Mouse (Mus musculus) hindbrain, embryonic 12.5 days (tissue): ENCODE results near the gene 2310022B05Rik. TPM values are rescaled to one million over a fixed set of nuclear protein-coding genes. Genes with fewer than 3 reads are reported as not detected.
A peak's percentile ranks its signal among the peaks of the same experiment; 100 is the strongest.

ENCODE experiments used
- ATAC-seq: fragments of 200-750 bp; cut with Nextera tagmentation; 2 replicates; pipeline ENCODE4 v1.8.0; 2017; ENCODE audit warnings: moderate TSS enrichment; ENCODE audit not compliant: low FRiP score
- H3K27ac ChIP-seq: fragments of 300-500 bp; sonication (generic); 2 replicates; pipeline ENCODE4 v1.5.1; 2016; ENCODE audit warnings: mild to moderate bottlenecking
- H3K27me3 ChIP-seq: fragments of 300-500 bp; sonication (generic); 2 replicates; pipeline ENCODE4 v1.6.1; 2016; ENCODE audit warnings: mild to moderate bottlenecking
- H3K36me3 ChIP-seq: fragments of 300-500 bp; sonication (generic); 2 replicates; pipeline ENCODE4 v1.6.1; 2016; ENCODE audit warnings: mild to moderate bottlenecking
- H3K4me1 ChIP-seq: fragments of 300-500 bp; sonication (generic); 2 replicates; pipeline ENCODE4 v1.6.1; 2016
- H3K4me2 ChIP-seq: fragments of 300-500 bp; sonication (generic); replicated peaks from 2 replicates; pipeline ENCODE4 v1.6.1; 2016; ENCODE audit warnings: mild to moderate bottlenecking
- H3K4me3 ChIP-seq: fragments of 300-500 bp; sonication (generic); 2 replicates; pipeline ENCODE4 v1.5.1; 2016; ENCODE audit warnings: mild to moderate bottlenecking
- H3K9ac ChIP-seq: fragments of 300-500 bp; sonication (generic); 2 replicates; pipeline ENCODE4 v1.6.1; 2016; ENCODE audit warnings: mild to moderate bottlenecking, moderate library complexity
- H3K9me3 ChIP-seq: fragments of 300-500 bp; sonication (generic); replicated peaks from 2 replicates; pipeline ENCODE4 v1.6.1; 2016; ENCODE audit warnings: mild to moderate bottlenecking
- WGBS: fragments of 180-500 bp; shearing (Covaris S2); methylation state at CpG from one replicate; pipeline ENCODE4 v1.1.7; 2016; 5-methylcytosine and 5-hydroxymethylcytosine counted together
- polyA plus RNA-seq: library from polyadenylated mRNA; unstranded; fragments of >200 nt; fragmentation: Nextera tagmentation; extraction: Ambion mirVana; gene quantifications from 2 replicates; pipeline ENCODE4 v1.2.1, GENCODE M21; 2016

Gene 2310022B05Rik
- polyA plus RNA-seq, 1 experiment from 2014 or later: 26.6 TPM

GRCm38 (mm10) chr8:124657961-124658360 is 5.2 kb downstream of the 2310022B05Rik start:
- Histone ChIP-seq H3K4me1 (peaks cover 55% of the 10 kb centered on the region), H3K9ac (no peak overlapping the region), H3K9me3 (no peaks in the 10 kb centered on the region), H3K4me3 (no peak overlapping the region), H3K27ac (peak overlapping the region; percentile 58), H3K4me2 (no peak overlapping the region), H3K27me3 (no peaks in the 10 kb centered on the region), H3K36me3 (peaks cover 9% of the 10 kb centered on the region; the same call in 1 of the 2 replicates)
- 81% methylated on average over 7 of the region's 7 CpGs for WGBS
- peak; percentile 3; the same call in 1 of the 2 replicates for ATAC-seq

- ATAC-seq: no peak
- 0 out of 2 replicates have a peak overlapping the region, but pooled peaks have one; percentile 19 for H3K9ac ChIP-seq
- H3K4me1 ChIP-seq: peaks cover 28% of the 10 kb centered on the region
- H3K36me3 ChIP-seq: peaks cover 21% of the 10 kb centered on the region
- no peaks in the 10 kb centered on the region for H3K27me3 ChIP-seq
- H3K9me3 ChIP-seq: no peaks in the 10 kb centered on the region
- no peak overlapping the region for H3K4me2 ChIP-seq
- 65% methylated on average over 28 of the region's 28 CpGs for WGBS
- no peak overlapping the region for H3K27ac ChIP-seq
- no peak overlapping the region for H3K4me3 ChIP-seq
Observed at GRCm38 (mm10) chr8:124653568-124654475, 9.3 kb downstream of the 2310022B05Rik start.

- no peak for ATAC-seq
- peaks cover 21% of the 10 kb centered on the region for H3K36me3 ChIP-seq
- no peaks in the 10 kb centered on the region for H3K27me3 ChIP-seq
- H3K4me3 ChIP-seq: no peak overlapping the region
- H3K9ac ChIP-seq: no peak overlapping the region
- H3K9me3 ChIP-seq: no peaks in the 10 kb centered on the region
- H3K4me1 ChIP-seq: peaks cover 31% of the 10 kb centered on the region
- no peak overlapping the region for H3K4me2 ChIP-seq
- H3K27ac ChIP-seq: peak overlapping the region; percentile 40; the same call in 1 of the 2 replicates
- 40% methylated on average over 4 of the region's 4 CpGs for WGBS
Observed at GRCm38 (mm10) chr8:124652546-124652945, 10.6 kb downstream of the 2310022B05Rik start.

- no peaks in the 10 kb centered on the region for H3K27me3 ChIP-seq
- H3K4me2 ChIP-seq: no peak overlapping the region
- H3K4me1 ChIP-seq: peaks cover 31% of the 10 kb centered on the region
- H3K9ac ChIP-seq: no peak overlapping the region
- H3K4me3 ChIP-seq: no peak overlapping the region
- no peaks in the 10 kb centered on the region for H3K9me3 ChIP-seq
- H3K27ac ChIP-seq: no peak overlapping the region
- H3K36me3 ChIP-seq: peaks cover 19% of the 10 kb centered on the region
- WGBS: 87% methylated on average over 20 of the region's 20 CpGs
- ATAC-seq: no peak
Observed at GRCm38 (mm10) chr8:124651776-124652175, 11.4 kb downstream of the 2310022B05Rik start.

GRCm38 (mm10) chr8:124648311-124648710 is 14.9 kb downstream of the 2310022B05Rik start:
- Histone ChIP-seq H3K4me2 (no peak overlapping the region), H3K27me3 (no peaks in the 10 kb centered on the region), H3K9ac (no peak overlapping the region), H3K9me3 (no peaks in the 10 kb centered on the region), H3K4me3 (no peak overlapping the region), H3K36me3 (peaks cover 15% of the 10 kb centered on the region), H3K4me1 (peaks cover 32% of the 10 kb centered on the region), H3K27ac (peak overlapping the region; percentile 72)
- ATAC-seq: no peak

GRCm38 (mm10) chr8:124643540-124644339 is 19.4 kb downstream of the 2310022B05Rik start:
- Histone ChIP-seq H3K27ac (peak overlapping the region; percentile 71), H3K4me2 (no peak overlapping the region), H3K36me3 (peaks cover 20% of the 10 kb centered on the region), H3K9ac (peak overlapping the region; percentile 36; the same call in 1 of the 2 replicates), H3K4me3 (no peak overlapping the region), H3K27me3 (no peaks in the 10 kb centered on the region), H3K9me3 (no peaks in the 10 kb centered on the region), H3K4me1 (peaks cover 25% of the 10 kb centered on the region)
- ATAC-seq: peak; percentile 60; the same call in 1 of the 2 replicates
- WGBS: 58% methylated on average over 18 of the region's 18 CpGs

GRCm38 (mm10) chr8:124641599-124641998 is 21.6 kb downstream of the 2310022B05Rik start:
- H3K27me3 ChIP-seq: no peaks in the 10 kb centered on the region
- WGBS: 95% methylated on average over 8 of the region's 8 CpGs
- peaks cover 16% of the 10 kb centered on the region for H3K4me1 ChIP-seq
- H3K4me3 ChIP-seq: no peak overlapping the region
- no peak overlapping the region for H3K4me2 ChIP-seq
- H3K9ac ChIP-seq: no peak overlapping the region
- no peaks in the 10 kb centered on the region for H3K9me3 ChIP-seq
- H3K36me3 ChIP-seq: peaks cover 41% of the 10 kb centered on the region
- no peak overlapping the region for H3K27ac ChIP-seq
- ATAC-seq: no peak

- no peak for ATAC-seq
- Histone ChIP-seq H3K36me3 (peaks cover 39% of the 10 kb centered on the region), H3K27ac (no peak overlapping the region), H3K27me3 (no peaks in the 10 kb centered on the region), H3K4me1 (no peaks in the 10 kb centered on the region), H3K4me2 (no peak overlapping the region), H3K9ac (no peak overlapping the region), H3K4me3 (no peak overlapping the region), H3K9me3 (no peaks in the 10 kb centered on the region)
- 91% methylated on average over 8 of the region's 8 CpGs for WGBS
Observed at GRCm38 (mm10) chr8:124635247-124635502, 28.0 kb downstream of the 2310022B05Rik start.

- Histone ChIP-seq H3K27me3 (no peaks in the 10 kb centered on the region), H3K36me3 (peaks cover 38% of the 10 kb centered on the region), H3K4me3 (no peak overlapping the region), H3K9me3 (no peaks in the 10 kb centered on the region), H3K4me1 (no peaks in the 10 kb centered on the region), H3K9ac (no peak overlapping the region), H3K4me2 (no peak overlapping the region), H3K27ac (no peak overlapping the region)
- no peak for ATAC-seq
- WGBS: 77% methylated on average over 13 of the region's 13 CpGs
Observed at GRCm38 (mm10) chr8:124634411-124635246, 28.5 kb downstream of the 2310022B05Rik start.

GRCm38 (mm10) chr8:124633001-124633703 is 30.0 kb downstream of the 2310022B05Rik start:
- Histone ChIP-seq H3K27ac (no peak overlapping the region), H3K9me3 (no peaks in the 10 kb centered on the region), H3K9ac (no peak overlapping the region), H3K4me3 (no peak overlapping the region), H3K36me3 (peaks cover 23% of the 10 kb centered on the region), H3K27me3 (no peaks in the 10 kb centered on the region), H3K4me2 (no peak overlapping the region), H3K4me1 (no peaks in the 10 kb centered on the region)
- 88% methylated on average over 14 of the region's 14 CpGs for WGBS
- no peak for ATAC-seq

- no peaks in the 10 kb centered on the region for H3K27me3 ChIP-seq
- H3K4me1 ChIP-seq: no peaks in the 10 kb centered on the region
- H3K9me3 ChIP-seq: no peaks in the 10 kb centered on the region
- H3K36me3 ChIP-seq: peaks cover 12% of the 10 kb centered on the region
- no peak overlapping the region for H3K4me3 ChIP-seq
- ATAC-seq: no peak
- 56% methylated on average over 7 of the region's 7 CpGs for WGBS
- no peak overlapping the region for H3K4me2 ChIP-seq
- H3K9ac ChIP-seq: no peak overlapping the region
- no peak overlapping the region for H3K27ac ChIP-seq
Observed at GRCm38 (mm10) chr8:124631966-124632365, 31.2 kb downstream of the 2310022B05Rik start.
